Mouse (Mus musculus) E14TG2a.4 (cell line): ENCODE data around the gene Angel1.

Source experiments
- CTCF ChIP-seq: conservative IDR thresholded peaks from 2 replicates; pipeline ENCODE4 v1.5.1; 2014; ENCODE audit warnings: low read length
- POU5F1 ChIP-seq: IDR thresholded peaks from 2 replicates; pipeline ENCODE4 v1.6.1; 2014; ENCODE audit warnings: low read length, borderline replicate concordance

GRCm38 (mm10) chr12:86761036-86761435 lies 34.8 kb upstream of the Angel1 start:
- no peak for TF ChIP-seq CTCF
- no peak for TF ChIP-seq POU5F1
